Mouse (Mus musculus): ENCODE measurements around the gene Hist1h2ab.

The Hist1h2ab gene

DNA sequence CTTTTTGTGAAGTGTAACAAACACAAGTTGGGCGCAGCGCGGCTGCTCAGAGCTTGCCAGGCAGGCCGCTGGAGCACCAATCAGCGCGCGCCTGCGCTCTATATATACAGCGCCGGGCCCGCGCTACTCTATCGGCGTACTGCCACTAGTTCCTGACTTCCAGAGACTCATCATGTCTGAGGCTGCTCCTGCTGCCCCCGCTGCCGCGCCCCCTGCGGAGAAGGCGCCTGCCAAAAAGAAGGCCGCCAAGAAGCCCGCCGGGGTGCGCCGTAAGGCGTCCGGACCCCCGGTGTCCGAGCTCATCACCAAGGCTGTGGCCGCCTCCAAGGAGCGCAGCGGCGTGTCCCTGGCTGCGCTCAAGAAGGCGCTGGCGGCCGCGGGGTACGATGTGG lies 12.3 kb upstream of the Hist1h2ab start, which contains the start of gene Hist1h1c:
Gene Hist1h1c, plus strand, starts transcription at position 132 of the 392 bp plus-strand sequence.
- DNase-seq = peak; percentile 97

- peak; percentile 88 for DNase-seq
These were observed 11.6 kb upstream of the Hist1h2ab start for GRCm38 (mm10) chr13:23739069-23739921.

- DNase-seq = no peak
These were observed 11.0 kb upstream of the Hist1h2ab start for GRCm38 (mm10) chr13:23739922-23740252.

DNA sequence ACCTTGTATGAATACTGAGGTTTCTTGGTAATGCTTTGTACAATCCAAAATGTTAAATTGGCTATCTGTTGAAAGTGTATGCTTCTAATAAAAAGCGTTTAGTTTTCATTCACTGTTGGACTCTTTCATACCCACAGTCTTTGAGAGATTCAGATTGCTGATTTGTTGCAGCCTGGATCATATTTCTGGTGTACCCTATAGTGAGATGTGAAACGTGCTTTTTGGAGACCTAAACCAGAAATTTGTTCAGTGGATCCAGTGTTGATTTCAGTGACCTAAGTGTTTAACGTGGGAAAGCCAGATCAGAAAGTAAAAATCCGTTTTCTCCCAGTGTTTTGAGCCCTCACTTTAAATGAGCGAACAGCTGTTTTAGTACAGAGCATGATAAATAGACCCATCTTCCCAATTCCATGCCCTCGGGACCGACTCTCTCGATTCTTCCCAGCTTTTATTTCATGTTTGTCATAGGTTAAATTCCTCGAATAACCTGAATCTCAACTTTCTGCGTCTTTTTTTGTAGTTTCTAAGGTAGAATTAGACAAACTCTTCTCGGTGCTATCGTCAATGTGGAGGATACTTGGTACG lies 10.6 kb upstream of the Hist1h2ab start:
- no peak for DNase-seq

DNA sequence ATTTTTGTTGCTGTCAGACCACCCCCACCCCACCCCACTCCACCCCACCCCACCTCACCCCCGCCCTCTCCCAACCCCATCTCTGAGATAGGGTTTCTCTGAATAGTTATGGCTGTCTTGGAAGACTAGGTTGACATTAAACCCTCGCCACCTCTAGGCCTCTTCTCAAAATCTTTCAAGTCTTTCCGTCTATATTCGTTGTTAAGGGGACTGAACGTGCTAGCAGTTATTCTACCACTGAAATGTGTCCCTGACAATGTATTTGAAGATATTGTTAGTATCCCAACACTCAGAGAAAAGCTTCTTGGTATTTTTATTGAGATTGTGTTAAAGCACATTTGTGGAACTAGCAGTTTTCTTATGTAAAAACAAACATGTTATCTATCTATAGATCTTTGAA lies 10.0 kb upstream of the Hist1h2ab start:
- DNase-seq = no peak

- DNase-seq = no peak
These were observed 8.9 kb upstream of the Hist1h2ab start for GRCm38 (mm10) chr13:23742007-23742406.

- no peak for DNase-seq
These were observed 7.7 kb upstream of the Hist1h2ab start for GRCm38 (mm10) chr13:23743215-23743614.

DNA sequence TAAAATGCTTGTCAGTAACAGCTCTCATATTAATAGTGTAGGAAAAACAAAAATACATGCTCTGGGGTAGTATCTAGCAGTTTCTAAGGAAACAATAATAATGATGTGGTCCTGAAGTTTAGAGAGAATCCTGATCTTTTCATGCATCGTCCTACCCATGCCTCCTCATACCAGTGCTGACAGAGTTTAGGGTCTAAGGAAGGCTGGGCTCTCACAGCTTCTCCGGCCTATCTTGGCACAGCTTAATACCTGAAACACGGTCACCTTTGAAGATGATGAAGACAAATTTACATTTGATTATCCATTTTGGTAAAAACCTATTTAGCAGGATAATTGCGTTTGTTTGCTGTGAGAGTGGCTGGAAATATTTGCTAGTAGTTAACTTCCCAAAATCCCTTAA lies 7.0 kb upstream of the Hist1h2ab start:
- no peak for DNase-seq

- peak; percentile 34 for DNase-seq
These were observed 6.2 kb upstream of the Hist1h2ab start for GRCm38 (mm10) chr13:23744421-23745380.

DNA sequence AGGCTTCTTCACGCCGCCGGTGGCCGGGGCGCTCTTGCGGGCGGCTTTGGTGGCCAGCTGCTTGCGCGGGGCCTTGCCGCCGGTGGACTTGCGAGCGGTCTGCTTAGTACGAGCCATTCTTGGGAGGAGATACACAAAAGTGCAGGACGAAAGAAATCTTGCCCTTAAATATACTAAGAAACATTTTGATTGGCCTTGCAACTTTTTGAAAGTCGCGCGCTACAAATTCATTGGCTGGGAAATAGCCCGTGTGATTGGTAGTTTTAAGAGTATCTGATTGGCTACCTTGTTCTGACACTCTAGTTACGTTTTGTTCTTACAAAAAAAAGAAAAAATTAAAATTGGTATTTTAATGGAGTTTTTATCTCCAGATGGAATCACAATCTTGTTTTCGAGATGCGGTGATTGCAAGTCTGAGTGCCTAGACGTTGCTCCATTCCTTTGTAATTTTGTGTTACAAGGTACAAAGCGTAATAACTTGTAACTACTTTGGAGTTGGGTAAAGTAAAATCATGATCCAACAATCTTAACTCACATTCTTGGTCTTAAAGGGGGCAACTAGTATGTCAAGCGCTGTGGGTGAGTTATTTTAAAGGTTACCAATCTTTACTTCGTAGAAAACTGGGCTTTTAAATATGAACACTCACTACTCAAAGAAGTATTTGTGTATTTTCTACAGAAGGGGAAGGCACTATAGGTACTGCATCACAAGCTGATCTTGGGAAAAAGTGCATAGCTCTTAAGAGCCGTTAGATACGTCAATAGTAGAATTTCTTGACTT lies 5.4 kb upstream of the Hist1h2ab start, which contains the start of gene Hist1h3c:
Gene Hist1h3c, minus strand, starts transcription at position 222 of the 781 bp plus-strand sequence.
- peak; percentile 86 for DNase-seq

GRCm38 (mm10) chr13:23746201-23747080 lies 4.5 kb upstream of the Hist1h2ab start, which contains the start of gene Hist1h2bb:
Gene Hist1h2bb, plus strand, starts transcription at chr13:23746734.
- peak; percentile 81 for DNase-seq

DNA sequence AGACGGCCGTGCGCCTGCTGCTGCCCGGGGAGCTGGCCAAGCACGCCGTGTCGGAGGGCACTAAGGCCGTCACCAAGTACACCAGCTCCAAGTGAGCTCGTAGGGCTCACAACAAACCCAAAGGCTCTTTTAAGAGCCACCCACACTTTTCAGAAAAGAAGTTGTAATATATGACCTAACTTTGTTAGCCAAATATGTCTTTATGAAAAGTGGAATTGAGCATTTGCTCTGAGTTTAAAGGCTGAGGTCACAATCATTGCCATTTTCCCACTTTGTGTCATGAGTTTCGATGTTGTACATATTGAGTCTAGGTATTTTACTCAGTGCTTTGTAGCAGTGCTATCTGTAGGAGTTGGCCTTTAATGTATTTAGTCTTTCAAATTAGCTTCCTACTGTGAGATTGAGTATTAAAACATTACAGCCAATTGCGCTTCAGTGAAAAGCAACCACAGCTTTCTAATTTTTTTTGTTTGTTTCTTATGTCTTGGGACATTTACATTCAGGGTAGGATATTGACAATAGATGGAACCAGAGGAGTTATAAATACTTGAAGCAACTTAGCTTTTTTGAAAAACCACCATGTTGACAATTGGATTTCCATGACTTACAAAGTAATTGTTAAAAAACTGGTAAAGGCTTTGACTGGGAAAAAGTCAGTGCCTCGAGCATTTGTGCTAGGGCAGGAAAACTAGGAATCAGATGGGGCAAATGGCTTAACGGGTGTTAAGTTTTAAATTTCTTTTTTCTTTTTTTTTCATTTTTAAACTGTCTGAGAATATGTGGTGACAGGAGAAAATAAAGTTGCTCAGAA lies 3.6 kb upstream of the Hist1h2ab start:
- DNase-seq = no peak

GRCm38 (mm10) chr13:23747892-23748288 lies 3.0 kb upstream of the Hist1h2ab start:
- DNase-seq = no peak

DNA sequence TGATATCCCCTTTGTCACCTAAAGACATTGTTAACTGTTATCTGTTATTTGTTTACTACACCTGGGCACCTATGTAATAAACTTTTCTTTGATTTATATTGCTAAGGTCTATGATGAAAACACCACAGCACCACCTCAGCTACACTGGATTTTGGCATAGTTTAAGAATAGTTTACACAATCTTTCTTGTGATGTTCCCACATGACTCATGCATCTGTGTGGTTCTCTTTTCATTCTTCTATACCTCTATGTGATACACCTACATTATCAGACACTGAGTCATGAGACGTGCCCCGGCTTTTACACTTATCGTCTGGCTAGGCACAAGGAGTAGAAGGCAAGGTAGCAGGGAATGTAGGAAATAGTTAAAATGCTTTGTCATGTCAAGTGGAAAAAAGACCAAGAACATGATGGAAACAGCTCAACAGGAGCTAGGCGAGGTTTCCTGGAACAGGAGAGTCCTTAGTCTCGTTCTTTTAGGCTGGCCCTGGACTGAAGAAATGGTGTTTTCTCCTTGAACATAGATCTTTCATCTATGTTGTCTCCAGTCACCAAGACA lies 1.3 kb upstream of the Hist1h2ab start:
- DNase-seq = no peak

DNA sequence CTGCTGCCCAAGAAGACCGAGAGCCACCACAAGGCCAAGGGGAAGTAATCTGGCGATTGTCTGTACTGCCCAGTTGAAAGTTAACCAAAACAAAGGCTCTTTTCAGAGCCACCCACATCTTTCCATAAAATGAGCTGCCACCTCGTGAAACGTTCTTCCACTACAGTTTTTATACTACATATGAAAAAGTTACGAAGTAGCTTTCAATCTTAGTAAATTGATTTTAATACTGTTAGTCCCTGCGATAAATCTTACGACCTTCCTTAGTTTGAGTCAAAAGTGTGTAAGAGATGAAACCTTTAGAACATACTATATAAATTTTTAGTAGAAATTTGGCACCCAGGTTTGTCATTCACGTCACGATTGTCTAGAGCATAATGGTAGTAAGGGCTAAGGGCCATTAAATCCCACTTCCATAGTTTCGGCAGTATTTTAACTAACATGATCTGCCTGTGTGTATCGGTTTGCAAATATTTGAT lies 591 bp downstream of the Hist1h2ab start:
- no peak for DNase-seq

GRCm38 (mm10) chr13:23752067-23752741 lies 1.3 kb downstream of the Hist1h2ab start, which contains the start of gene Hist1h3b:
Gene Hist1h3b, plus strand, starts transcription at chr13:23752267.
- DNase-seq = peak; percentile 88

DNA sequence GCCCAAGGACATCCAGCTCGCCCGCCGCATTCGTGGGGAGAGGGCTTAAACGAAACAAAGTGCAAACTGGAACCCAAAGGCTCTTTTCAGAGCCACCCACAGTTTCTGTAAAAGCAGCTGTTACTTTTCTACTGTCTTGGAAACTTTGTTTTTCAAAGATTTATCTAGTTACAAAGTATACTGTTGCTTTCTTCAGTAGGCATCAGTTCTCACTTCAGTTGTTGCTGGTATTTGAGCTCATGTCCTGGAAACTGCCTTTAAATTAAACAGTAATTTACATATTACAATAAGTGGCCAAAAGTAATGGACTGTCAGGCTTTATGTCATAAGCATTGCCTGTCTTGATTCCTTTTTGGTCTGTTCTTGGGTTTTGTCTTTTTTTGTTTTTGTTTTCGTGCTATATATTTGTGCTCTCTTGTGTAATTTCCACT lies 1.8 kb downstream of the Hist1h2ab start:
- DNase-seq = no peak

- no peak for DNase-seq
These were observed 2.6 kb downstream of the Hist1h2ab start for GRCm38 (mm10) chr13:23753314-23754078.
